26 mouse cellular contexts compared by ENCODE assay signal in genomic region chr3:137319950-137320349, GRCm38 (mm10). TPM values are rescaled to one million over a fixed set of nuclear protein-coding genes. Genes with fewer than 3 reads are reported as not detected.
DNase-seq lines count a peak whose midpoint lies in the region; ATAC-seq lines count a peak whose summit lies in the region.
"Had no signal": no experiment of that assay in that cellular context is flagged by ENCODE, and none has a peak within 500 bp of the region (broad histone marks: within the 10 kb centered on the region; RNA-seq: fewer than 3 reads in every experiment).

No protein-coding gene starts in this region.

- H3K9ac ChIP-seq in liver, embryonic 12.5 days: no peak overlapping the region
- H3K9ac ChIP-seq: embryonic facial prominence, embryonic 12.5 days; forebrain, embryonic 12.5 days had no signal

- H3K27ac ChIP-seq in liver, embryonic 12.5 days: no peak overlapping the region
- H3K27ac ChIP-seq: embryonic facial prominence, embryonic 10.5 days; embryonic facial prominence, embryonic 12.5 days; forebrain, embryonic 10.5 days; forebrain, embryonic 12.5 days had no signal

- H3K9me3 ChIP-seq in liver, embryonic 12.5 days (replicated peaks): no peaks in the 10 kb centered on the region
- H3K9me3 ChIP-seq: embryonic facial prominence, embryonic 10.5 days; embryonic facial prominence, embryonic 12.5 days; forebrain, embryonic 10.5 days; forebrain, embryonic 12.5 days; G1E had no signal

- no peak overlapping the region for H3K4me2 ChIP-seq in liver, embryonic 12.5 days
- H3K4me2 ChIP-seq: embryonic facial prominence, embryonic 12.5 days; forebrain, embryonic 12.5 days had no signal

- WGBS in liver, embryonic 12.5 days (ENCODE audit: insufficient replicate concordance): 31% methylated on average over 1 of the region's 1 CpGs

- H3K4me1 ChIP-seq in liver, embryonic 12.5 days: no peaks in the 10 kb centered on the region

- 0 out of 2 replicates have a peak, but pooled peaks have one; percentile 25 for ATAC-seq in common myeloid progenitor, adult 5-6 weeks (replicated peaks; ENCODE audit: low read depth, poor library complexity, severe bottlenecking)
- ATAC-seq in granulocyte monocyte progenitor cell, adult 5-6 weeks (replicated peaks; ENCODE audit: poor library complexity, severe bottlenecking): peak; percentile 67
- no peak for ATAC-seq in liver, embryonic 12.5 days
- ATAC-seq: activated CD4-positive, CD25-positive, alpha-beta regulatory T cell, adult 4 months; CD4-positive, CD25-positive, alpha-beta regulatory T cell, adult 4 months; forebrain, embryonic 14.5 days; forebrain, embryonic 16.5 days; Patski had no signal

- H3K4me3 ChIP-seq in liver, embryonic 12.5 days: no peak overlapping the region
- H3K4me3 ChIP-seq: embryonic facial prominence, embryonic 10.5 days; embryonic facial prominence, embryonic 12.5 days; forebrain, embryonic 10.5 days; forebrain, embryonic 12.5 days had no signal

- no peaks in the 10 kb centered on the region for H3K36me3 ChIP-seq in liver, embryonic 12.5 days
- H3K36me3 ChIP-seq: embryonic facial prominence, embryonic 10.5 days; embryonic facial prominence, embryonic 12.5 days; forebrain, embryonic 10.5 days; forebrain, embryonic 12.5 days; G1E had no signal

- peak; percentile 33 for DNase-seq in 3T3-L1 (ENCODE audit: low read depth, low spot score)
- no peak for DNase-seq in cerebellum, adult 8-10 months
- DNase-seq in kidney, adult 18-20 months: no peak
- DNase-seq: adrenal gland, adult 8-10 months; adrenal gland, postnatal 14 days; adrenal gland, postnatal 36 days; B cell, adult 2 months; cerebellum, adult 11-12 months; cerebellum, adult 2 months; cerebellum, adult 9-11 months; cerebellum, postnatal 14 days; cerebellum, postnatal 36 days had no signal

- no peaks in the 10 kb centered on the region for H3K27me3 ChIP-seq in liver, embryonic 12.5 days (replicated peaks)
- H3K27me3 ChIP-seq: CH12.LX; embryonic facial prominence, embryonic 12.5 days; forebrain, embryonic 12.5 days; Patski had no signal

RNA-seq across cellular contexts. Expression of gene Emcn, which starts 20.9 kb away (rescaled TPM):
- total RNA-seq in common myeloid progenitor, adult 5-6 weeks (2017): 3.2 and 3.3 TPM in 2 replicates
- total RNA-seq in granulocyte monocyte progenitor cell, adult 5-6 weeks (2014; fragmentation: Nextera tagmentation): 0.34 TPM in 1 of 2 replicates, not detected in the other
- 0.57 and 1.7 TPM in 2 replicates for total RNA-seq in granulocyte monocyte progenitor cell, adult 5-6 weeks (2017)
- polyA plus RNA-seq in liver, embryonic 12.5 days (2016; fragmentation: Nextera tagmentation; extraction: Ambion mirVana): 3.4 and 4.9 TPM in 2 replicates
- total RNA-seq: CH12.LX had no signal
- polyA plus RNA-seq: CD4-positive, CD25-positive, alpha-beta regulatory T cell, adult 4 months; G1E; Patski had no signal
